ENCODE assay signal across 8 mouse cellular contexts in the genomic region with DNA sequence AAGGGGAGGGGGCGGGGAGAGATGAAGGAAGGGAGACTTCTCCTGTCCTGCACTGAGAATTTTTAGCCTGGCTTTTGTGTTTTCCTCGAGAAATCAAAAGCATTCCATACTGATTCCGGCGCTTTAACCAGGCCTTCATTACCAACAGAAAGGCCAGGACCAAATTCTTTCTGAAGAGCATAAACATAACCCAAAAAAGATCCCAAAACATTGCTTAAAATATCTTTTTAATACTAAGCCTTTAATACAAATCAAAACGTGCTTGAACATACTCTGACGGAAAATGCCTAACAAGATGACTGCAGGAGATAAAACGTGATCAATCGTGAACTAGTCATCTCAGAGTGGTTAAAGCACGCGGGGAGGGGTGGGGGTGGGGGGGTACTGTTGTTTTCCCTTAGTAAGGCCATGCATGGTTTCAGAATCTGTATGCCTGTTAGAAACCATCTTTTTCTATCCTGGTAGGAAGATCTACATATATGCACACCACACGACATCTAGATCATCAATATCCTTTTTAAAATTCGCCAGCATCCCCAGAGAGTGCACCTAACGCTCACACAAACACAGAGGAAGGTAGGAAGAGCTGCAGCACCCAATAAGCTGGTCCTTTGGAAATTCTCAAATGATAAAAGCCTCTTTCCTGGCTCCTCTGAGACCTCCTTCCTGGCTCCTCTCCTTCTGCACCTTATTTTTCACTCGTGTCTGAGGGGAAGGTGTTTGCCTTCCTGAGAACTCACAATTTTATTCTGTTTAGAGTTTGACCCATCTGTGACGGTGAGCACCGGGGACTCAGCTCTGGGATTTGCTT. TPM values are rescaled to one million over a fixed set of nuclear protein-coding genes. Genes with fewer than 3 reads are reported as not detected.
DNase-seq lines count a peak whose midpoint lies in the region; ATAC-seq and TF ChIP-seq lines count a peak whose summit lies in the region.

No protein-coding gene starts in this region.

- H3K9ac ChIP-seq in heart, embryonic 13.5 days = peak overlapping the region; percentile 92
- peak overlapping the region; percentile 90 for H3K9ac ChIP-seq in limb, embryonic 14.5 days (ENCODE audit: low read depth, low read length, severe bottlenecking)

- H3K36me3 ChIP-seq in heart, embryonic 13.5 days = no peaks in the 10 kb centered on the region
- H3K36me3 ChIP-seq in forebrain, embryonic 10.5 days (replicated peaks) = 0 out of 2 replicates have a peak, but pooled peaks cover 5% of the 10 kb centered on the region
- H3K36me3 ChIP-seq in limb, embryonic 14.5 days (ENCODE audit: control insufficient read depth, insufficient read depth, low read length) = no peaks in the 10 kb centered on the region

- no peak for DNase-seq in heart, postnatal 4 days
- DNase-seq in Muller cell, postnatal 12 days (ENCODE audit: inconsistent ontology term) = peak; percentile 43
- DNase-seq in forebrain, embryonic 10.5 days (ENCODE audit: extremely low spot score, low spot score) = peak; percentile 17
- DNase-seq in limb, embryonic 14.5 days (ENCODE audit: low spot score) = no peak
- DNase-seq in adipocyte (ENCODE audit: low spot score) = no peak
- no peak for DNase-seq in kidney, adult 18-20 months
- DNase-seq in lung, postnatal 4 days = no peak

- peak overlapping the region; percentile 75 for H3K4me2 ChIP-seq in heart, embryonic 13.5 days
- H3K4me2 ChIP-seq in limb, embryonic 14.5 days (replicated peaks; ENCODE audit: low read depth, low read length, severe bottlenecking) = peak overlapping the region; percentile 81

- peaks cover 43% of the 10 kb centered on the region for H3K4me1 ChIP-seq in heart, embryonic 13.5 days
- peaks cover 31% of the 10 kb centered on the region for H3K4me1 ChIP-seq in forebrain, embryonic 10.5 days
- H3K4me1 ChIP-seq in limb, embryonic 14.5 days (ENCODE audit: control insufficient read depth, insufficient read depth, low read length) = 0 out of 2 replicates have a peak, but pooled peaks cover 3% of the 10 kb centered on the region

- H3K4me3 ChIP-seq in heart, embryonic 13.5 days = peak overlapping the region; percentile 80
- H3K4me3 ChIP-seq in forebrain, embryonic 10.5 days = peak overlapping the region; percentile 65
- H3K4me3 ChIP-seq in limb, embryonic 14.5 days (replicated peaks; ENCODE audit: low read length) = peak overlapping the region; percentile 70

- TF ChIP-seq POLR2A in limb, embryonic 14.5 days (IDR thresholded peaks at IDR 0.05; ENCODE audit: borderline replicate concordance, extremely low read depth, insufficient read depth, insufficient read length) = no peak

- ATAC-seq in heart, embryonic 13.5 days (ENCODE audit: extremely low read depth, insufficient number of reproducible peaks, low FRiP score, low TSS enrichment) = no peak
- ATAC-seq in limb, embryonic 14.5 days (ENCODE audit: low FRiP score, low read depth) = no peak

- H3K9me3 ChIP-seq in heart, embryonic 13.5 days = no peaks in the 10 kb centered on the region
- H3K9me3 ChIP-seq in forebrain, embryonic 10.5 days = no peaks in the 10 kb centered on the region
- no peaks in the 10 kb centered on the region for H3K9me3 ChIP-seq in limb, embryonic 14.5 days (ENCODE audit: control insufficient read depth, low read length)

- H3K27ac ChIP-seq in heart, embryonic 13.5 days (replicated peaks) = peak overlapping the region; percentile 94
- H3K27ac ChIP-seq in forebrain, embryonic 10.5 days = peak overlapping the region; percentile 95
- peak overlapping the region; percentile 83 for H3K27ac ChIP-seq in limb, embryonic 14.5 days (replicated peaks; ENCODE audit: low read depth, low read length)

- 13% methylated on average over 16 of the region's 16 CpGs for WGBS in heart, embryonic 13.5 days
- WGBS in forebrain, embryonic 10.5 days = 8% methylated on average over 16 of the region's 16 CpGs
- WGBS in limb, embryonic 14.5 days = 11% methylated on average over 16 of the region's 16 CpGs

- H3K27me3 ChIP-seq in heart, embryonic 13.5 days (replicated peaks) = 0 out of 2 replicates have a peak, but pooled peaks cover 12% of the 10 kb centered on the region
- peaks cover 12% of the 10 kb centered on the region for H3K27me3 ChIP-seq in forebrain, embryonic 10.5 days (ENCODE audit: poor library complexity, severe bottlenecking)
- H3K27me3 ChIP-seq in limb, embryonic 14.5 days (ENCODE audit: control insufficient read depth, insufficient read depth, low read length) = no peaks in the 10 kb centered on the region

RNA-seq across cellular contexts. Expression of a gene that starts 1.1 kb away (rescaled TPM):
- polyA plus RNA-seq in heart, embryonic 13.5 days (2015; fragmentation: Nextera tagmentation; extraction: Ambion mirVana) = 193 and 209 TPM in 2 replicates
- 100 to 1,000 TPM; 182 to 200 TPM for total RNA-seq in heart, postnatal 4 days (2021)
- 98.7 and 107 TPM in 2 replicates for polyA plus RNA-seq in forebrain, embryonic 10.5 days (2016; fragmentation: Nextera tagmentation; extraction: Ambion mirVana)
- polyA plus RNA-seq in limb, embryonic 14.5 days (2012; rRNA removed) = 132 and 139 TPM in 2 replicates
- polyA plus RNA-seq in limb, embryonic 14.5 days (2014; fragmentation: Nextera tagmentation; extraction: Ambion mirVana) = 194 and 222 TPM in 2 replicates

RNA-seq across cellular contexts. Expression of a gene that starts 41.8 kb away (rescaled TPM):
- polyA plus RNA-seq in heart, embryonic 13.5 days (2015; fragmentation: Nextera tagmentation; extraction: Ambion mirVana) = 50.3 and 54.8 TPM in 2 replicates
- total RNA-seq in heart, postnatal 4 days (2021) = 10 to 100 TPM; 30.7 to 30.9 TPM
- 208 and 215 TPM in 2 replicates for polyA plus RNA-seq in forebrain, embryonic 10.5 days (2016; fragmentation: Nextera tagmentation; extraction: Ambion mirVana)
- 52.9 and 55.6 TPM in 2 replicates for polyA plus RNA-seq in limb, embryonic 14.5 days (2012; rRNA removed)
- polyA plus RNA-seq in limb, embryonic 14.5 days (2014; fragmentation: Nextera tagmentation; extraction: Ambion mirVana) = 79.5 and 99.9 TPM in 2 replicates

Comparison
In these comparisons a context has a peak if more than half of its experiments do, and no peak if none do; other contexts are left out.
1. DNase-seq: peak in Muller cell, postnatal 12 days (single experiment) and forebrain, embryonic 10.5 days (single experiment); none in heart, postnatal 4 days (single experiment), limb, embryonic 14.5 days (single experiment), adipocyte (single experiment), kidney, adult 18-20 months (single experiment) and lung, postnatal 4 days (0 of 2).
2. Peak in every context shown above with its lines, with median percentiles within 50 percentile points of each other: H3K27ac ChIP-seq and H3K4me3 ChIP-seq.